Mouse (Mus musculus) thymus, adult 18-20 months (tissue): ENCODE data around the gene Rnf144b.

Source experiments
- DNase-seq, 2 experiments: peaks; one replicate each; pipeline ENCODE4 v3.0.0; 2022; ENCODE audit warnings: mixed read lengths in 2 of 2

Gene Rnf144b

DNA sequence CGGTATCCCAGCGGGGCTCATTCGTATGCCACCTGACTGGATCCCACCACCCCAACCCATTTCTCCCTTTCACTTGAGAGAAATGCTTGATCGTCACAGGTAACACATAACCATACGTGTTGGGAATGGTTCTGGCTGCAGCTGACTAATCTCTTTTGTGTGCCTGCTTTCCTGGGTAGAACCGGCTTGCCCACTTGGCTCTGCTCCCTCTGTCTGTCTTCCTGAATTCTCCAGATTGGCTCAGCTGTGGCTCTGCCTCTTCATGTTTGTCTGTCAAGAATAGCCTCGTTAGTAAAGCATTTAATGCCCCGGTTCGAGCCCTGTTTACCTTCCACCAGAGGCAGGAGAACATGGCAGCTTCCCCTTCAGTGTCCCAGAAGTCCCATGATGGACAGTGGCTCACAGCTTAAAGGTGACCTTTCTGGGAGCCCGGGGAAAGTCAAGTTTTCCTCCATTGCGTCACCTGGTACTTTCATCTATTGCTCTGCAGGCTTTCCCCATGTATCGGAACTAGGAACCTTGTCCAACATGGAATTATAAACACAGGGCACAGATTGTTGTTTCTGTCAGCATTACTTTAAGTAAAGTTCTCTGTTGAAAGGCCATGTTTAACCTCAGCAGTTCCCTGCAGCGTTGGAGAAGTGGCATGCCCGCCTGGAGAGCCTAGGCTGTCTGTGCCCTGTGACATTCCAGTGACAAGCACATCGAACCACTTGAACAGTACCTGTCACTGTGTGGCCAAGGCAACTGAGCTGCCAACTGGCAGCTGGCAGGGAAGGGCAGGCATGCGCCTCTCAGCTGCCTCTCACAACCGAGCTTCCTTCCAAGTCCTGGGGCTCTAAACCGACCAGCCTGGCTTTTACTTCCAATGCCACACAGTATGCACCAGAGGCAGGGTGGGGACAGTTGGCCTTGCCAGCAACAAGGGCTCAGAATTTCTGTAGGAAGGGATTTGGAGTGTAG, 101.4 kb downstream of the Rnf144b start:
- DNase-seq = no peak

DNA sequence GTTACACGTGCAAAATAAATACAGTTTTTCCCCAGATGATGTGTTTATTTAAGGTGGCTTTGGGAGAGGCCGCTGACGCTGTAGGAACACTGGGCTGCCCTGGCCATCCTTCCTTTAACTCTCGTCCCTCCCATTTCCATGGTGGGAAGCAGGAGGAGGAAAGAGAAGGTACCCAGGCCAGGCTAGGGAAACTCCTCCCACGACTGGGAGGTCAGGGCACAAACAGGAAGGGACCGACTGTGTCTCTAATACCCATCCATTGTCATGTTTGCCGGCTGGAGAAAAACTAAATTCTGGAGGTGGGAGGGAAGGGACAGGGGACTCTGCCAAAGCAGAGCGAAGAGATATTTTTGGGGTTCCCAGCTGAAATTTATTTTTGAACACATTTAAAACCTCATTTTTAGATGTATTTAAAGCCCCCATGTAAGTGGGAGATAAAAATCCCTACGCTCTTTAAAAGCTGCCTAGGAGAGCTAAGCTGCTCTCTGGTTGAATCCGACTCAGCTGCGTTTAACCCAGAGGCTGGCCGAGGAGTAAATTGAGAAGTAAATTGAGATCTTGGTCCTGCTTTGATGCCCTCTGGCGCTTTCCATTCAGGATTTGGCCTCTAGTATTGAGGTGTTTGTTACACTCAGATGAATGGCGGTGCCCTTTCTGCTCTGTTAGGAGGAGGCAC, 102.3 kb downstream of the Rnf144b start:
- no peak for DNase-seq

DNA sequence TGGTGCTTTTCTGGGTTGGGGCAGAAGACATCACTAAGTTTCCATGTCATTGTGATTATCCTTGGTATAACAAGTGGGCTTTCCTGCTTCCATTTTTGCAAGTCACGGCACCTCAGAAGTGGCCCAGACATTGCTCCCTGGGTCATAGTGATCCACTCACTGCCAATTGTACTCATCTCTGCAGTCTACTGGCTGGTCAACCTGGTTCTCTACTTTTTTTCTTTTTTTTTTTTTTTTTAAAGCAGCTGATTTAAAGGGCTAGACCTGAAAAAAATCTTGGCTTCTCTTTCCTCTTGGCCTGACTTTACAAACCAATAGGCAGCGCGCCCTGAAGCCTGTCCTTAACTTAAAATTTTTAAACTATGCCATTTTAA, 102.9 kb downstream of the Rnf144b start:
- no peak for DNase-seq

DNA sequence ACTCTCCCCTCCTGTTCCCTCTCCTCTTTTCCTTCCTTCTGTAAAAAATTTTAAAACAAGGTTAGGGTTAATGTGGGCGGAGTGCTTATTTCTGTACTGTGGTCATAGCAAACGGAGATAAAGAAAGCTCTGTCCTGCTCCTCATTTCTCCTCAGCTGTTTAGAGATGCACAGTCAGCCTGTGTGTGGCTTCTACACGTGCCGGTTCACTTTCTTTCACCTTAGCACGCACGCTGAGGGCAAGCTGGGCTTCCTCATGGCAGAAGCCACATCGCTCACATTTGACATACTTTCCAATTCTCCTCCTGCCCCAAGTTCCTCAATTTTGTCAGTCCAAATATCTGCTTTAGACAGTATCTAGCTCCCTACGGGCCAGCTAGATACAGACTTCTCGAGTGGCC, 103.3 kb downstream of the Rnf144b start:
- DNase-seq = no peak

DNA sequence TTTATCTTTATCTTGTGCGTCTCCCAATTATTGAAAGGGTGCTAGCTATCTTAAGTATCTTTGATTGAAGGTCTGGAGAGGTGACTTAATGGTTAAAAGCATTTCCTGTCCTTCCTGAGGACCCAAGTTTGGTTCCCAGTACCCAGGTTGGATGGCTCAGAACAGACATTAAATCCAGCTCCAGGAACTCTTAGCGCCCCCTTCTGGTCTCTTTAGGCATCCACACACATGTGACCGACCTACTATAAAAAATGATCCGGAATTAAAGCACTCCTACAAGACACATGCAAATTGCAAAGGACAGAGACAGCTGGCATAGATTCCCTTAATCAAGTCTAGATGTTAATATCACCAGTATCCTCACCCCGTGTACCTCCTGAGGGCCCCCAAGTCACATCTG, 104.1 kb downstream of the Rnf144b start:
- DNase-seq = no peak

DNA sequence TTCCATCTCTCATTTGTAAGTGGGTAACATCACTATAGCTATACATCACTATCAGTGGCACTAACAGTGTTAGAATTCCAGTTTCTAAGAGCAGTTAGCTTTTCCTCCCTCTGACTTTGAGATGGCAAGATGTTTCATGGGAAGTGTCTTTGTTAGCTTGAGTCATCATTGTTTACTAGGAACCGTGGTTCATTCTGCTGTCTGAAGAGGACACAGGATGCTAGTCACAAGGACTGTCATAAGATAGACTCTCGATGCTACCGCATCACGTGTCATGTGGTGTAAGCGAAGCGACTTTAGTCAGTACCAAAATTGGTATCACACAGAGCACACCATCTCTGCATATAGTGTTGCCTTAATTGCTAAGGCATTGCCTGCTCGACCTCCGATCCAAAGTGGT, 105.7 kb downstream of the Rnf144b start:
- no peak for DNase-seq

DNA sequence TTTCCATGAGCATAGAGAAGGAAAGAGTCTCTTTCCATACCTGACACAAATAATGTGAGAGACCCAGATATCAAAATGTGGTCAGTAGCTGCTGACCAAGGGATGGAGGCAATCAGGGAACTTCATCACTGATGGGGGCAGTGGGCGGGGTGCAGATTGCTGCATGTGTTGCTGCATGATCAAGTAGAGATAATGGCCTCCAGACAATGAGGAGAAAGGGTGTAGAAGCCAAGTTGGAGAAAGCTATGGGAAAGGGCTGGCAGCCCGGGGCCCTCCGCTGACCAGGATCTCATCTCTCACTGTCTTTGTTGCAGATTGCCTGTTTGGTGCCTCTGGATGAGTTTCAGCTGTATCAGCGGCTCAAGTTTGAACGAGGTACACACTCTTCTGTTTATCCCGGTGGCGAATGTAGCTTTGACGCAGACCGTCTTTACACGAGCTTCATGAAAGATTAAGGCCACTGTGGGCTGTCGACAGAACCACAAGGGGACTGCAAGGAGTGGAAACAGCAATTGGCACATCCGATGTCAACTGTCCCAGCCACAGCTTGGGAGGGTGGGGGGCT, 106.3 kb downstream of the Rnf144b start:
- DNase-seq = no peak

DNA sequence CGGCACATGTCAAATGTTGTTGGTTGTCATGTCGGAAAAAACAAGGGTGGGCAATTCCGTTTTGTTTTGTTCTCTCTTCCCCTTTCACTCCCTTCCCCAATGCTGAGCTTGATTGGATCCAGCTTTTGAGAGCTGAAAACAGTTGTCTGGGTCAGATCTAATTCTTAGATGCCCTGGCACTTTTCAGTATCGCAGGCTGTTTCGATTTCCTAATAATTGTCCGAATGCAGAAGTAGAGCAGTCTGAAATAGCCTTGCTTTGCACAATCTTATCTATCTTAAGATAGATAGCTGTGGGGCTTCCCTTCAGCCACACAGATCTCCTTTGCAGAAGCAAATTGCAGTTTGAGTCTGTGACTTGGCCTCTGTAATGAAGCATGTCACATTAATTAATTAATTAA, 109.7 kb downstream of the Rnf144b start:
- no peak for DNase-seq

DNA sequence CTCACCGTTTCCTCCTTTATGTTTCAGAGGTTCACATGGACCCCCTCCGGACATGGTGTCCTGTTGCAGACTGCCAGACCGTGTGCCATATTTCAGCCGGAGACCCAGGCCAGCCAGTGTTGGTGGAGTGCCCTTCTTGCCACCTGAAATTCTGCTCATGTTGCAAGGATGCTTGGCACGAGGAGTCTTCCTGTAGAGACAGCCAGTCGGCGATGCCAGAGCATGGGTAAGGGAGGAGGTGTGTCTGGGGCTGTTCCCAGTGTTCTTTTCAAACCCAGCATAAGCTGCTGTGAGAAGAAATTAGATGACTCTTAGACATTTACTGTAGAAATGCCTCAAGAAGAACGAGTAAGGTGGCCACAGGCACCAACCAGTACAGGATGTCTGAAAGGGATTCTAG, 114.9 kb downstream of the Rnf144b start:
- no peak for DNase-seq

DNA sequence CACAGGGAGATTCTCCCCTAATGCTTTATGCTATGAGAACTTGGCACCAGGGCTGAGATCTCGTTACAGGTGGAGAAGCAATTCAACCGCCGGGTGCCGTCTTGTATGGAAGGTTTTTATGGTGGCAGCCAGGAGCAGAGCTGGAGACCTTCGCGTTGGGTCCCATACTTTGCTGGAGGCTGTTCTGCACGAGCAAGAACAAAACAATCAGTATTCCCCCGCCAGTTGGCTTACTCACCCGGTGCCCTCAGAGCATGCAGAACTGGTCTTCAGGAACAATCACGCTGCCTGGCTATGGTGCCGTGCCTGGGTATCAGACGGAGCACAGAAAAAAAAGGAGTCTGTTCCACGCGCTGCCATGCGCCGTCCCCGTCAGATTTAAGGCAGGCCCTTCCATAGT, 115.7 kb downstream of the Rnf144b start:
- DNase-seq = no peak

DNA sequence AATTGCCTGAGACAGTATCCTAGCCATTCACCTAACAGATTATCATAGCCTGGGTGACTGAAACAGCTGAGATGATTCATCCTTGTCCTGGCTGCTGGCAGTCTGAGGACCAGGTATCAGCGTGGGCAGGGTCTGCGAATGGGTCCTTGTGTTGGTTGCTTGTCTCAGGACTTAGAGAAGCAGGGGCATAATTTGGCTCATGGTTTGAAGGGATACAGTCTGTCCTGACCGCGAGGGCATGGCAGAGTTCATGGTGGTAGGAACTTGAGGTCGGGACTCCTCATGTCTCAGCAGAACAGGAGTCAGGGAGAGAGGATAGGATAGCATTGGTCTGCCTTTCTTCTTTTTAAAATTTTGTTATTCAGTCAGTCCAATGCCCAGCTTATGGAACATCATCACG, 121.1 kb downstream of the Rnf144b start:
- no peak for DNase-seq

DNA sequence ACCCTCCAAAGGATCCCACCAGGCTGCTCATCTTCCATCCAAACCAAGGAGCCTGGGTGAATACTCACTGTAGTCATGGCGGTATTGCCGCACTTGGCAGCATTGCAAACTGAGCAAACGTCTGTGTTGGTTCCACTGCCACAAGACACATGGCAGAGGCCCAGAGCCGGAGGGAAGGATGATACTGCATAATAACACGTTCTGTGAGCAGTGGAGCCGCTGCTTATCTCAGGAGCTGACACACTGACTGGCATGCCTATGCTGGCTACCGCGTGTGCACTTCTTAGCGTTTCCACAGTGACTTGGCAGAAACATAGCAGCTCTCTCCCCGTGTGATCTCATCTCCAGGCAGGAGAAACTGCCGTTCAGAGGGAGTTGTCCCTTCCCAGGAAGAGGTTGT, 122.3 kb downstream of the Rnf144b start:
- no peak for DNase-seq

DNA sequence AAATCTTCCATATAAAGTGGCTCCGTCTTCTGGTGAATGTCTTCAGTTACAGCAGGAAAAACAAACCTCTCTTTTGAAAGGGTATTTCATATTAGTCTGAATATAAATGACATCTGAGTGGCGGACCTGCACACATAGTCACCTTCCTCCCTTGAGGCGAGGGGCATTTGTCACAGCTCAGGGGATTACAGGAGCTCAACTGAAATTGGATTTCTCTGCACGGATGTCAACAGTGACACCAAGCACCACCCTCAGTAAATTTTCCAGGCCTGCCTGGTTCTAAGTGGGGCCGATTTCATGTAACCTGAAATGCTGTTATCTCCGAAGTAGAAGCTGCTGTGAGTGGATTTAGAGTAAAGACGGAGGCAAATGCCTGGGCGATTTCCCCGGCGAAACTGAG, 124.0 kb downstream of the Rnf144b start:
- DNase-seq = no peak

DNA sequence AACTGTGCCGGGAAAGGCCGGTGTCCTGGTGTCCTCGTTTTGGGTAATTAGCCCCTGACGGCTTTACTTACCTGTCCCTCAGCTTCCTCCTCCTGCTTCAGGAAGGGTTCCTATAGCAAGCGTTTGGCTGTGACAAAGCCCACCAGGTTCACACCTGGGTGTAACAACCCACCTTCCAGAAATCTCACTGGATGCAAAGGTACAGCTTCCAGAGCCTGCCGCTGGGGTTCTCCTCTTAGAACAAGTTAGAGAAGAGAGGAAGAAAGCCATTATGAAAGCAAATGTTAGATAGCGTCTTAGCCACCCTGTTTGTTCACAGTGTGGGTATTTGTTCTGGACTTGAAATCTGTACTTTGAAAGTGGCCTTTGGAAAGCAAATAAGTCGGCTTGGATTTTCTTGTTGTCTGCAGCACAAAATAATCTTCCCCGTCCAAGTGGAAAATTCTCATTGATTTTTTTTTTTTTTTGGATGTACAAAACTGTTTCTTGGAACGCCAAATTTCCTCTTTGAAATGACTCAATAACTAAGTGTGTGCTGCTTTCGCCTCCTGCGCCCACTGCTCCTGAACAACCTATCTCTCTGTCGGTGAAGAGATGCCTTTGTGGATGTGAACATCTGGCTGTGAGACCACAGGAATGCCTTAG, 124.8 kb downstream of the Rnf144b start:
- DNase-seq = no peak

DNA sequence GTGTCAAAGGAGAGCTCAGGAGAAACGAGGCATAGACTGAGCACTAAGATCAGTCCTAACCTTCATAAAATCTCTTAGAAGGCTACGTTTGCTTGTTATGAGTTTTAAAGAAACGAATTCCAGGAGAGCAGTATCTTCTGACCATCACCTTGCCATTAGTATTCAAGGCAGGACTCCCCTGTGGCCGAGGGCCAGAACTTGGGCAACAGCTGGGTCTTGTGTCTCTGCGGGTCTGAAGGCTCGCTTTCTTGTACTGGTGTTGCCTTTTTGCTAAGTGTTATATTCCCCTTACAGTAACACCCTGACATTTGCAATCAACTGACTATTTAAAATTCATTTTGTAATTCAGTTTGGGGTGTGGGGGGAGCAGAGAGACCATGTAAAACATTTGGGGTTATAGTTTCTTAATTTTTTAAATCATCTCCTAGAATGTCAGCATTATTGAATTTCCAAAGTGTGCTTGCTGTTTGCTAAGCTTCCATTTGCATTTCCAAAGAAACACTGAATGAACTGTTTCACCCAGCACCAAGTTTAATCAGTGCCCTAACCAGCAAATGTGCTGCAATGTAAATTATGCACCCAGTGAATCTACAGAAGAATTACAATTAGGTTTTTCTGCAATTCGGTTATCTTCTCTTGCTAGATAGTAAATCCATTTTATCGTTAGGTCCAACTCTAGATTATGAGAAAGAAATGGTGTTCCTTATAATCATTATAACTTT, 126.0 kb downstream of the Rnf144b start:
- DNase-seq = no peak

DNA sequence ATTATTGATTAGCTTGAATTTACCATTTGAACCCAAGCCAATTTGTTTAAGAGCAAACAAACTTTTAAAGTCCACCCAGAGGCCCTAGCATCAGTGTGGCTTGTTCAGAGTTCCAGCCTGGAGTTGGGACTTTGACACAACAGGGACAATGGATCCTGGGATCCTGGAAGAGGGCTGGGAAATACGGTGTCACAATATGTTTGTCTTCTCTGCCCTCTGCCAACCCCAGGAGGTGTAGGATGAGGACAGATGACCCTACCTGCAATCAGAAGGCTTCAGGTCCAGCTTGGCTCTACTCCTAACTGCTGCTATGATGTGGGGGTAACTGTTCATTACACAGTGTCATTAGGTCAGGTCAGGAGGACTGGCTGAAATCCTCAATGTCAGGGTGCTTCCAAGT, 128.2 kb downstream of the Rnf144b start:
- DNase-seq = no peak

DNA sequence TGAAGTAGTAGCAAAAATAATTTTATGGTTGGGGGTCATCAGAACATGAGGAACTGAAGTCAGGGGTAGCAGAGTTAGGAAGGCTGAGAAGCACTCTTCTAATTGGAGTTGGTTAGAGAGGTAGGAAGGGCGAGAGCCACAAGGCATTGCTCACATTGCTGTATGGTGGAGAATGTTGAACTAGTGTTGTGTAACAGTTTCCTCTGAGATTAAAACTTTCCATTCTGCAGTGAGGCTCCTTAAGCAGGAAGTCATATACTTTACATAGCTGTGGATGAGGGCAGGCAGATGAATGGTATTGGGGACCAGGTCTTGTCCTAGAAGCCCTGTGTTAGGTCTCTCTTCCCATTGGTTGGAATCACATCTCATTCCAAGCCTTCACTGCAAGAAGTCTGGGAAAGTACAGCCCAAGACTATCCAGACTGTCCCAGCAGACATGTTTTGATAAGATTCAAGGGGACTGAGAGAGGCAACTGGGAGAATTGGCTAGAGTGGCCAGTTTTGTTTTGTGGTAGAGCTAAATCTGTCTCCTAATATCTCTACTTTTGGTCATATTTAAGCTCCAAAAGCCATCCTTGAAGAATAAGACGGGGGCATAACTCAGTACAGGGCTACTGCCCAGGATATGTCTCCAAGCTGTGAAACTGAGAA, 128.8 kb downstream of the Rnf144b start:
- DNase-seq = no peak

DNA sequence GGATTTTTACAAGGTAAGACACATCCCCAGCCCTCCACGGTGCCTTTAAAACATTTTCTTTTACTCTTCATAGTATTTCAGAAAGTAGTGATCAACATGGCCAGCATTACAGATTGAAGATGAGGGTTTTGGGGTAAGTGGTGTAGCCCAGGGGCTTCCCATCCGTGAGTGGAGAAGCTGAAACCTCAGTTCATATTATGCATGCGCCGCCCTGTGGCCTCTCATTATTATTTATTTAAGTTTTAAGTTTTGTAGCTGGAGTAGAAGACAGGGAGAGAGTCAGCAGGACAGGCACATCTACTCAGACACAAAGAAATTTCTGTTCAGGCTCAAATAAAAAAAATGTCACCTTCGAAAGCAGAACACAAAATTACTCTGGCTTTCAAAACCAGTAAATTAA, 131.3 kb downstream of the Rnf144b start:
- DNase-seq = no peak

DNA sequence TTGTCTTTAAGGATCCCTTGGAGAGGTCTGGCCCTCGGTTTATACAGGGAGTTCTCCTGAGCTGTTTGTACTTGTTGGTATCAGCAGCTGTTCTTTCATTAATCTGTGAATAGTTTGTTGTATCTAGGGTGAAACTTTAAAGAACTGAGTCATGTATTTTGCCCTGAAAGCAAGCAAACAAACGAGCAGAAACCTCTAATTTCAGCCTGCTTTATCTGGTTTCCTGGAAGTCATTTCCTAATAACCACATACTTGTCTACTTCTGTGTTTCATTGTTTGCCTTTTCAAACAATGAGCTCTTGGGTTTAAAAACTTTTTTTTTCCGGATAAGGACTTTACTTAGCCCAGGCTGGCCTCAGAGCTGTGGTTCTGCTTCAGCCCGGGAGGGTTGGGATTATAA, 136.8 kb downstream of the Rnf144b start:
- no peak for DNase-seq

DNA sequence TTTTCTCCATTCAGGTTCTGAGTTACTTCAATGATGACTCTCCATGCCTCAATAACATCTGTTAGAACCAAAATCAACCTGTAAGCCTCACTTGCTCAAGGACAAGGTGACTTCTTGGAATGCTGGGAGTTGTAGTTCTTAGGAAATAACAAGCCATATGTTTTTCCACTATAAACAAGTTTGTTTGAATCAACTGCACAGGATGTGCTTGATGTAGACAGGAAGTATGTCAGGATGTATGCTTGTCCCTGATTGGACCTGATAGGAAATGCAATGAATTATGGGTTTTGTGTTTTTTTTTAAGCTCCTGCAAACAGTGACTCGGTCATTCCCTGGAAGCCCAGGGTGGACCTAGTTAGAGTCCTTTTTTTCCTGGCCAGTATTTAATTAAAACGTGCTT, 139.5 kb downstream of the Rnf144b start:
- DNase-seq = no peak

DNA sequence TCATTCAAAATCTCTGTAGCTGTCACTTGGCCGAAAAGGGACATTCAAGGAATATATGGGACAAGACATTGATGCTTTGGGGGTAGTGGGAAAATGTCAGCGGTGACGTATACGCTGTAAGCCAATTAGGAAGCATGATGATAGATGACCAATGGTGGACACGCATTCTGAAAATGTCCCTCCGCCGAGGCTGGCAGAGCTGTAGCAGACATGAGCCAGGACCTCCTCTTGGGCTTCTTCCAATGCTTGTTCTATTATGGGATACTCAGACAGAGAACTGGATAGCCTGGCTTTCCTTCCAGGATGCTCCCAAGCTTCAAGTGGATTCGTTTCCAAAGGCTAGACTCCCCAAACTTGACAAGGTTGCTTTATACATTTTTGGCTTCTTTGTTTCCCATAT, 141.9 kb downstream of the Rnf144b start:
- DNase-seq = no peak

DNA sequence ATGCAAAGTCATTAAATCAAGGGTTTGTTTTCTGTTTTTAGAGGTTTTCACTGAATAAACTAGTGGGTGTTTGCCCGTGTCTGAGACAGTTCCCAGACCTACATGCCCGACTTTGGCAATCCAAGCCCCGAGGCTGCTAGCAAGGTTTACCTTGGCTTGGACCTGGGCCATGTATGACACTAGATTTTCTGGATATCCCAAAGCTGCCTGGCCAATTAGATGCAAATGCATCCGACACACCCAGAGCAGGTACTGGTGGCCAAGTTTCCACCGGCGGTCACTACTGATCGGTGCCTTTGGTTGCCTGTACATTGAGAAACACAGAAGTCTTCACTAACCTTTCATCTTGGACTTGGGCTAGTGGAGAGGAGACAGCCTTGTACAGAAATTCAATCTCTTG, 144.0 kb downstream of the Rnf144b start:
- DNase-seq = no peak
